Mouse (Mus musculus): ENCODE results near the gene Ogfrl1. TPM values are rescaled to one million over a fixed set of nuclear protein-coding genes. Genes with fewer than 3 reads are reported as not detected.

The Ogfrl1 gene
- 12.7 and 20.0 TPM in 2 replicates for polyA plus RNA-seq (2015; fragmentation: Nextera tagmentation; extraction: Ambion mirVana)

- DNase-seq (no peak), ATAC-seq (ENCODE audit: low read depth) (no peak)
- WGBS (ENCODE audit: insufficient replicate concordance) = 41% methylated on average over 4 of the region's 4 CpGs
- H3K9ac ChIP-seq = no peak within 1 kb of the TSS
- H3K4me3 ChIP-seq (replicated peaks) = no peak within 1 kb of the TSS
- no peaks in the 10 kb centered on the region for H3K27me3 ChIP-seq
- H3K4me1 ChIP-seq (replicated peaks) = peaks cover 58% of the 10 kb centered on the region
- 0 out of 2 replicates have a peak within 1 kb of the TSS, but pooled peaks have one; percentile 19 for H3K4me2 ChIP-seq
- no peaks in the 10 kb centered on the region for H3K9me3 ChIP-seq (replicated peaks)
- H3K36me3 ChIP-seq = no peaks in the 10 kb centered on the region
- H3K27ac ChIP-seq = no peak within 1 kb of the TSS; the same call in 1 of the 2 replicates
Measured at GRCm38 (mm10) chr1:23397623-23398022, at the start of gene Ogfrl1. Gene Ogfrl1, minus strand, starts transcription at chr1:23397772.

- no peak overlapping the region for H3K9ac ChIP-seq
- no peak overlapping the region for H3K4me2 ChIP-seq
- 75% methylated on average over 5 of the region's 5 CpGs for WGBS (ENCODE audit: insufficient replicate concordance)
- H3K4me1 ChIP-seq (replicated peaks) = no peaks in the 10 kb centered on the region
- H3K27ac ChIP-seq = no peak overlapping the region
- H3K9me3 ChIP-seq (replicated peaks) = no peaks in the 10 kb centered on the region
- H3K4me3 ChIP-seq (replicated peaks) = no peak overlapping the region
- no peaks in the 10 kb centered on the region for H3K27me3 ChIP-seq
- ATAC-seq (ENCODE audit: low read depth) (no peak), DNase-seq (no peak)
- H3K36me3 ChIP-seq = no peaks in the 10 kb centered on the region
Measured at GRCm38 (mm10) chr1:23445736-23446424, 48.3 kb upstream of the Ogfrl1 start.

- 0 out of 2 replicates have a peak, but pooled peaks cover 6% of the 10 kb centered on the region for H3K27me3 ChIP-seq
- H3K36me3 ChIP-seq = no peaks in the 10 kb centered on the region
- peaks cover 15% of the 10 kb centered on the region for H3K4me1 ChIP-seq (replicated peaks)
- no peak overlapping the region for H3K4me3 ChIP-seq (replicated peaks)
- H3K4me2 ChIP-seq = no peak overlapping the region
- H3K9ac ChIP-seq = no peak overlapping the region
- DNase-seq = no peak
- H3K9me3 ChIP-seq (replicated peaks) = no peaks in the 10 kb centered on the region
- H3K27ac ChIP-seq = no peak overlapping the region
- ATAC-seq (ENCODE audit: low read depth) = 0 out of 2 replicates have a peak, but pooled peaks have one; percentile 43
- 26% methylated on average over 3 of the region's 3 CpGs for WGBS (ENCODE audit: insufficient replicate concordance)
Measured at GRCm38 (mm10) chr1:23433612-23434011, 36.0 kb upstream of the Ogfrl1 start.

GRCm38 (mm10) chr1:23426447-23426846 lies 28.9 kb upstream of the Ogfrl1 start:
- Histone ChIP-seq H3K4me1 (replicated peaks) (peaks cover 36% of the 10 kb centered on the region), H3K27ac (peak overlapping the region; percentile 40), H3K4me3 (replicated peaks) (no peak overlapping the region), H3K4me2 (peak overlapping the region; percentile 32), H3K36me3 (no peaks in the 10 kb centered on the region), H3K27me3 (no peaks in the 10 kb centered on the region), H3K9me3 (replicated peaks) (0 out of 2 replicates have a peak, but pooled peaks cover 3% of the 10 kb centered on the region), H3K9ac (0 out of 2 replicates have a peak overlapping the region, but pooled peaks have one; percentile 14)
- 22% methylated on average over 2 of the region's 2 CpGs for WGBS (ENCODE audit: insufficient replicate concordance)
- ATAC-seq (ENCODE audit: low read depth) (peak; percentile 96), DNase-seq (peak; percentile 65)

- DNase-seq (no peak), ATAC-seq (ENCODE audit: low read depth) (no peak)
- Histone ChIP-seq H3K4me2 (no peak overlapping the region), H3K9me3 (replicated peaks) (no peaks in the 10 kb centered on the region), H3K4me1 (replicated peaks) (peaks cover 35% of the 10 kb centered on the region), H3K36me3 (no peaks in the 10 kb centered on the region), H3K27me3 (no peaks in the 10 kb centered on the region), H3K4me3 (replicated peaks) (no peak overlapping the region), H3K9ac (no peak overlapping the region), H3K27ac (peak overlapping the region; percentile 51)
- 74% methylated on average over 1 of the region's 1 CpGs for WGBS (ENCODE audit: insufficient replicate concordance)
Measured at GRCm38 (mm10) chr1:23418941-23419340, 21.4 kb upstream of the Ogfrl1 start.

GRCm38 (mm10) chr1:23418059-23418458 lies 20.5 kb upstream of the Ogfrl1 start:
- Histone ChIP-seq H3K9me3 (replicated peaks) (no peaks in the 10 kb centered on the region), H3K27ac (peak overlapping the region; percentile 85), H3K4me2 (peak overlapping the region; percentile 59), H3K4me1 (replicated peaks) (peaks cover 35% of the 10 kb centered on the region), H3K27me3 (no peaks in the 10 kb centered on the region), H3K4me3 (replicated peaks) (no peak overlapping the region), H3K36me3 (no peaks in the 10 kb centered on the region), H3K9ac (peak overlapping the region; percentile 34; the same call in 1 of the 2 replicates)
- ATAC-seq (ENCODE audit: low read depth) (peak; percentile 18; the same call in 1 of the 2 replicates), DNase-seq (no peak)
- 51% methylated on average over 2 of the region's 2 CpGs for WGBS (ENCODE audit: insufficient replicate concordance)

GRCm38 (mm10) chr1:23417562-23417961 lies 20.0 kb upstream of the Ogfrl1 start:
- ATAC-seq (ENCODE audit: low read depth) (peak; percentile 98), DNase-seq (peak; percentile 62)
- H3K9me3 ChIP-seq (replicated peaks) = no peaks in the 10 kb centered on the region
- H3K9ac ChIP-seq = peak overlapping the region; percentile 49
- H3K4me2 ChIP-seq = peak overlapping the region; percentile 59
- peaks cover 35% of the 10 kb centered on the region for H3K4me1 ChIP-seq (replicated peaks)
- H3K27me3 ChIP-seq = no peaks in the 10 kb centered on the region
- WGBS (ENCODE audit: insufficient replicate concordance) = 25% methylated on average over 3 of the region's 3 CpGs
- peak overlapping the region; percentile 13; the same call in 1 of the 2 replicates for H3K4me3 ChIP-seq (replicated peaks)
- H3K27ac ChIP-seq = peak overlapping the region; percentile 85
- H3K36me3 ChIP-seq = no peaks in the 10 kb centered on the region

- 72% methylated on average over 5 of the region's 5 CpGs for WGBS (ENCODE audit: insufficient replicate concordance)
Measured at GRCm38 (mm10) chr1:23411533-23411932, 14.0 kb upstream of the Ogfrl1 start.

GRCm38 (mm10) chr1:23409960-23410359 lies 12.4 kb upstream of the Ogfrl1 start:
- no peak for ATAC-seq (ENCODE audit: low read depth)
- H3K9me3 ChIP-seq (replicated peaks) = no peaks in the 10 kb centered on the region
- no peak overlapping the region for H3K9ac ChIP-seq
- no peak overlapping the region for H3K4me3 ChIP-seq (replicated peaks)
- H3K27ac ChIP-seq = no peak overlapping the region
- H3K4me1 ChIP-seq (replicated peaks) = no peaks in the 10 kb centered on the region
- no peaks in the 10 kb centered on the region for H3K36me3 ChIP-seq
- WGBS (ENCODE audit: insufficient replicate concordance) = 69% methylated on average over 2 of the region's 2 CpGs
- no peaks in the 10 kb centered on the region for H3K27me3 ChIP-seq
- H3K4me2 ChIP-seq = no peak overlapping the region
- DNase-seq = no peak

More at GRCm38 (mm10) chr1:23411533-23411932, 14.0 kb upstream of the Ogfrl1 start:
- Histone ChIP-seq H3K4me1 (replicated peaks) (peaks cover 3% of the 10 kb centered on the region; the same call in 1 of the 2 replicates), H3K4me2 (no peak overlapping the region), H3K9me3 (replicated peaks) (no peaks in the 10 kb centered on the region), H3K27me3 (no peaks in the 10 kb centered on the region), H3K9ac (no peak overlapping the region), H3K27ac (no peak overlapping the region), H3K36me3 (no peaks in the 10 kb centered on the region), H3K4me3 (replicated peaks) (no peak overlapping the region)
- DNase-seq (no peak), ATAC-seq (ENCODE audit: low read depth) (peak; percentile 57)

GRCm38 (mm10) chr1:23402401-23402800 lies 4.8 kb upstream of the Ogfrl1 start:
- no peak overlapping the region for H3K27ac ChIP-seq
- no peak overlapping the region for H3K4me2 ChIP-seq
- no peaks in the 10 kb centered on the region for H3K36me3 ChIP-seq
- H3K9me3 ChIP-seq (replicated peaks) = no peaks in the 10 kb centered on the region
- WGBS (ENCODE audit: insufficient replicate concordance) = 19% methylated on average over 3 of the region's 3 CpGs
- H3K4me3 ChIP-seq (replicated peaks) = no peak overlapping the region
- no peak overlapping the region for H3K9ac ChIP-seq
- ATAC-seq (ENCODE audit: low read depth) (peak; percentile 69; the same call in 1 of the 2 replicates), DNase-seq (no peak)
- peaks cover 26% of the 10 kb centered on the region for H3K4me1 ChIP-seq (replicated peaks)
- no peaks in the 10 kb centered on the region for H3K27me3 ChIP-seq

- H3K4me2 ChIP-seq = peak overlapping the region; percentile 26
- 34% methylated on average over 1 of the region's 1 CpGs for WGBS (ENCODE audit: insufficient replicate concordance)
- no peak for ATAC-seq (ENCODE audit: low read depth)
Measured at GRCm38 (mm10) chr1:23399552-23399951, 2.0 kb upstream of the Ogfrl1 start.

More at GRCm38 (mm10) chr1:23399552-23399951, 2.0 kb upstream of the Ogfrl1 start:
- Histone ChIP-seq H3K36me3 (no peaks in the 10 kb centered on the region), H3K27me3 (no peaks in the 10 kb centered on the region), H3K9ac (no peak overlapping the region), H3K27ac (no peak overlapping the region), H3K9me3 (replicated peaks) (no peaks in the 10 kb centered on the region), H3K4me1 (replicated peaks) (peaks cover 52% of the 10 kb centered on the region), H3K4me3 (replicated peaks) (no peak overlapping the region)
- DNase-seq = no peak
